Mouse (Mus musculus) left cerebral cortex, adult 9 months (tissue): ENCODE results near the gene Snx25.

Experiments used
- DNase-seq, 2 experiments: peaks; one replicate each; pipeline ENCODE4 v3.0.0; 2022; ENCODE audit warnings: low spot score in 2 of 2

The Snx25 gene

GRCm38 (mm10) chr8:46022203-46022602 is 129.8 kb downstream of the Snx25 start:
- no peak for DNase-seq

- DNase-seq = no peak
Measured at GRCm38 (mm10) chr8:46010746-46011680, 140.9 kb downstream of the Snx25 start.

- DNase-seq = no peak
Measured at GRCm38 (mm10) chr8:46010306-46010705, 141.7 kb downstream of the Snx25 start.

- DNase-seq = no peak
Measured at GRCm38 (mm10) chr8:46007050-46007672, 144.8 kb downstream of the Snx25 start.

GRCm38 (mm10) chr8:46005596-46005995 is 146.4 kb downstream of the Snx25 start, which contains the start of gene Ankrd37:
Gene Ankrd37 (minus strand): TSS chr8:46005707.
- DNase-seq = no peak

- DNase-seq = peak; percentile 95 to 98
Measured at GRCm38 (mm10) chr8:45999784-46000705, 151.9 kb downstream of the Snx25 start.

- DNase-seq = no peak
Measured at GRCm38 (mm10) chr8:45999138-45999783, 152.7 kb downstream of the Snx25 start, which contains the start of gene Lrp2bp. Gene Lrp2bp (plus strand): TSS chr8:45999303.

- no peak for DNase-seq
Measured at GRCm38 (mm10) chr8:45998228-45998627, 153.7 kb downstream of the Snx25 start.

GRCm38 (mm10) chr8:45995576-45995975 is 156.4 kb downstream of the Snx25 start:
- DNase-seq = no peak

GRCm38 (mm10) chr8:45994111-45994510 is 157.8 kb downstream of the Snx25 start:
- no peak for DNase-seq

GRCm38 (mm10) chr8:45990631-45991310 is 161.2 kb downstream of the Snx25 start:
- DNase-seq = no peak

GRCm38 (mm10) chr8:45988189-45988588 is 163.8 kb downstream of the Snx25 start:
- DNase-seq = no peak

GRCm38 (mm10) chr8:45986665-45987064 is 165.3 kb downstream of the Snx25 start:
- DNase-seq = no peak
